Mouse (Mus musculus) spleen, embryonic (tissue): ENCODE data around the gene Rbfox3.

Source experiments
- CTCF ChIA-PET: fragments of 350-600 bp; sonication (Branson Sonifier 250); formaldehyde crosslinking; loops from one replicate; lab custom pipeline; 2022; lab: Charles Lee

The Rbfox3 gene

GRCm38 (mm10) chr11:118825280-118826094 is 85.9 kb downstream of the Rbfox3 start:
- CTCF ChIA-PET: no interaction called here

GRCm38 (mm10) chr11:118821353-118821752 is 90.0 kb downstream of the Rbfox3 start:
- CTCF ChIA-PET: no interaction called here

- CTCF ChIA-PET: no interaction called here
Measured at GRCm38 (mm10) chr11:118818528-118818927, 92.9 kb downstream of the Rbfox3 start.

GRCm38 (mm10) chr11:118815118-118815517 is 96.3 kb downstream of the Rbfox3 start:
- CTCF ChIA-PET: no interaction called here

DNA sequence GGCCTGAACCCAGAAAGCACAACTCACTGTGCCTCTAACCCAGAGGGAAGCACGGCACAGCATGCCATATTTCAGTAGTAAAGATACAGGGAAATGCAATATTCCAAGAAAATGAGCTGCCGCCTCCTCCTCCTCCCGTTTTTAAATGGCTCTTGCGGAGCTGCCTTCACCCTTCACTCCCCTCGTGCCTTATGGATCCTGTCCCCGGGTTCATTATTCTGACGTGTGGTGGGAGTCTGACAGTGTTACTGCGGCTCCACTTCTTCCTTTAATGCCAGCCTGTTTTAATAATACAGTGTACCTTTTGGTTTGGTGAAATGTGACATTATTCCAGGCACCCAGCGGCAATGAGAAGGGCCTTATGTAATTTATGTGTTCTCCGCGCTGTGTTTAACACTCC is 97.5 kb downstream of the Rbfox3 start:
- CTCF ChIA-PET: no interaction called here

GRCm38 (mm10) chr11:118811404-118811803 is 100.0 kb downstream of the Rbfox3 start:
- CTCF ChIA-PET: no interaction called here

DNA sequence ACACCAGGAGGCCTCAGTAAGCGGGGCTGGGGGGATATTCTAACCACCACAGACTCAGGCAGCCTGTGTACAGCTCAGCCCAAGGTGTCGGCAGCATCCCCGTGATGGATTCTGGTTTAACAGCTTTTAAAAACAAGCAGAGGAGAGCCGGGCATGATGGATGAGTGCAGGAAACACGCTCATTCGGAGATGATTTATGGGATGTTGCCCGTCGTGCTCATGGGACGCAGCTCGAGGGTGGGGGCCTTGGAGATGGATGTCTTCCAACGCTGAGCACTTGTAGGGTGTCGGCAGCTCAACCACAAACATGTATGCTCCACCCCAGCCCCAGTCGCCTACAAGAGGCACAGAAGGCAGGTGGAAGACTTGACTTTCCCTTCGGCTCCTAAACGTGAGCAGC is 103.9 kb downstream of the Rbfox3 start:
- CTCF ChIA-PET: no interaction called here

DNA sequence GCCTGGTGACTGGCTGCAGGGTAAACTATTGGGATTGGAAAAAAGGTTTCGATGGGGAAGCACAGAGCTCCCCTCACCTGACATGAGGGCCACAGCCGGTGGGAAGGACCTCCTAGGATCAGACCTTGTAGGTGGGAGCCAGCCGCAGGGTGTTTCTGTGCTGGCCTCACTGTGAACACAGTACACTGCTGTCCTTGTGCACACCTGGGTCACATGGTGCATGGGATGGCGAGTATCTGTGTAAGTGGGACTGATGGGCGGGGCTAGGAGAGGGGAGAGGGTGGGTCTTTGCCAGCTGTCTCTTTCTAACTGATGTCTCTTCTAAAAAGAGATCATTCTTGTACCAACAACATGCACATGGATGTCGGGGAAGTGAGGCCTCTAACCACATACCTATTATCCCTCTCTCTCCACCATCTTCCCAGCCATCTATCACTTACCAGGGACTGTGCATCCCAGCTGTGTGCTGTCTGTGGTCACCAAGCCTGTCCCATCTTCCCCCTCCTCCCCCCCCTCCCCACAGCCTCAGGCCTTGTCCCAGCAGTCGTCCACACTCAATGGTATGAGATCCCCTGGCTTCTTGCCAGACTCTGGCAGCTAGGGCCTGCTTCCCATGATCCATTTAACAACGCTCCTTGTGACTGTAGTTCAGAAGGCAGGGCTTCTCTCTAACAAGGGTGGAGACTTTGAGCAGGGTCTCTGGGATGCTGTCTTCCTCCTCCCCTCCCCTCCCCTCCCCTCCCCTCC is 116.4 kb downstream of the Rbfox3 start:
- CTCF ChIA-PET: no interaction called here

DNA sequence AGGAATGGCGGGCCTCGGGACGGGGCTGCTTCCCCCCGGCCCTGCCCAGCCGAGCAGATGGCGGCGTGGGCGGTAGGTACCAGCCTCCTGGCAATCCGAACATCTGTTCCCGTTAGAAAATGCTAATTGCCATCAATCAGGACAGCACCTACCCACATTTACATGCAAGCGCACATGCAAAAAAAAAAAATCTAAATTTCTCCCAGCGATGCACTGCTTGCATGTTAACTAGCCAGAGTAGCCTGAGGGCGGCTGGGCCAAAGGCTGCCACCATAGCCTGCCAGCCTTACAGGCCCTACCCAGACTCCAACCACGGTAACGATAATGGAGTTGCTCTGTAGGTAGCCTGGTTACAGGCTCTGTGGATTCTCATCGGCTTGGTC is 117.8 kb downstream of the Rbfox3 start:
- CTCF ChIA-PET: no interaction called here

DNA sequence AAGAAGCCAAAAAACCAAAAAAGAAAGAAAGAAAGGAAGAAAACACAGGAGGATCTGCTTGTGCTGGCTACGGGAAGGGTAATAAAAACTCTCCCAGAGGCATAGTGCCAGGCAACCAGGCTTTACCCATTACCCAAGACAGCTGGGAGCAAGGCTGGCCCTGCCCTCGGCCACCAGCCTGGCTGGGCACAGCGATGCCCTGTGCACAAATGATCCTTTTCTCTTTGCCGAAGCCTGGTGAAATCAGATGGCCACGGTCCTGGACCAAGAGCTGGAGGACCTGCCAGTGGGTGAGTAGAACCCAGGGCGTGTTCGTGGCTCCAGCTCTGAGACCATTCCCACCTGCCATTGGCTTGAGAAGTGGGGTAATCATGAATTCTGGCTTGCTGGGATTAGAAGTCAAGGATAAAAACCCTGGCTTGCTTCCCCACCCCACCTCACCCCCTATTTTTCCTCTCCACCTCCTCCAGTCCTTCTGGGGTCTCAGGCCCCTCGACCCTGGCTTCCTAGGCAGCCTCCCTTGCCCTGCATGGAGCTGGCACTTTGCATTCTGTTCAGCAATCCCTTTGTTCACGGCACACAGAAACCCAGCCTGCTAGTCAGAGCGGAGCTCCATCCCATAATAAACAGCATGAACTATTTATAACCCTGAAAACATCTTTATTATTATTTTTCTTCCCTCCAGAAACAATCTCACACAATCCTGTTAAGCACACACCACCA is 118.3 kb downstream of the Rbfox3 start:
- CTCF ChIA-PET: no interaction called here

- CTCF ChIA-PET: no interaction called here
Measured at GRCm38 (mm10) chr11:118792163-118792915, 119.1 kb downstream of the Rbfox3 start.

DNA sequence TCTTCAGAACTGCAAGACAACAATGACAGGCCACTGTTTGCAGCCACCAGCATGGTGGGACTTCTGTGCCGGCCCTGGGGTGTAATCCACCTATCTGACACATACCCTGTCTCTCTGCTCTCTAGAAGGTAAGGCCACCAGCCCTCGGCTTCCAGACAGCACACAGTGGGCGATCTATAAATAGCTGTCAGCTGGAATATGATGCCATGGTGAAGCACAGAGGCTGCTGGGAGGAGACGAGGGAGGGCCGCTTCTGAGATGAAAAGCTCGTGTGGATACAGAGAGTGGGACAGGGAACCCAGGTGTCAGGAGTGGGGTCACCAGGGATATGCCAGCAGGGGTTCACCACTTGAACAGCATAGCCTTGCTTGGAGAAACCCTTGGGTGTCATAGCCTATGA is 120.0 kb downstream of the Rbfox3 start:
- CTCF ChIA-PET: no interaction called here

DNA sequence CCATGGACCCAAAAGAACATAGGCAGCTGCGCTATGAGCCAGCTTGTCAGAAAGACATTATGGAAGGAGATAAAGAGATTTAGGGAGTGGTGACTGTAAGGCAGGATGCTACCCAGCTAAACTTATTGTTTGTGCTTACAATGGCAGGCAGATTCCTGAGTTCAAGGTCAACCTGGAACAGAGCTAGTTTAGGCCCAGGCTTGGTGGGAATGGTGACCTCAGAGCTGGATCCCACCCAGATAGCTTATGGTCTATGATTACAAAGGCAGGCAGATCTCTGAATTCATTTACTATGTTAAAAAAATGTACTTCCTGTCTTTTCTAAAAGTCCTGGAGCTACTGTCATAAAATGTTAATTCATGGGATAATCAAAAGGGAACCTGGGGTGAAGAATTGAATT is 123.3 kb downstream of the Rbfox3 start:
- CTCF ChIA-PET: no interaction called here

DNA sequence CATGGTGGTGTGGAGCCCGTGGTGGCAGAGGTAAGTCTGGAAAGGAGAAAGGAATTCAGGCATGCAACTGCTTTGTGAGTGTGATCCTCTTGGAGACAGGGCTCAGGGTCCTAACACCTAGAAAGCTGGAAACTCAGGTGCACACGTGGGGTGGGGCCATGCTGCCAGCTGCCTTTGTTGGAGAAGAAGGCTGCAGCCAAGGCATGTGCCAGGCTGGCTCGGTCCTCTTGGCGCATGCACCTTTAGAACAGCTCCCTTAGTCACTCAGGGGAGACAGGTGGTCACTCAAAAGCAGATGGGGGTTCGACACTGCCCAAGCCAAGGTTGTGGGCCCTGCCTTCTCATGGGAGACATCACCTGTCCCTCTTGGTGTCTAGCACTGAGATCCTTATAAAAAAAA is 128.7 kb downstream of the Rbfox3 start:
- CTCF ChIA-PET: no interaction called here

GRCm38 (mm10) chr11:118775753-118776152 is 135.6 kb downstream of the Rbfox3 start:
- CTCF ChIA-PET: no interaction called here

- CTCF ChIA-PET: interaction anchor here (0.7 kb wide), 1 partner anchor 32 kb away, joined by 3 read pairs; no protein-coding TSS in a partner anchor
Measured at GRCm38 (mm10) chr11:118774777-118775176, 136.6 kb downstream of the Rbfox3 start.

DNA sequence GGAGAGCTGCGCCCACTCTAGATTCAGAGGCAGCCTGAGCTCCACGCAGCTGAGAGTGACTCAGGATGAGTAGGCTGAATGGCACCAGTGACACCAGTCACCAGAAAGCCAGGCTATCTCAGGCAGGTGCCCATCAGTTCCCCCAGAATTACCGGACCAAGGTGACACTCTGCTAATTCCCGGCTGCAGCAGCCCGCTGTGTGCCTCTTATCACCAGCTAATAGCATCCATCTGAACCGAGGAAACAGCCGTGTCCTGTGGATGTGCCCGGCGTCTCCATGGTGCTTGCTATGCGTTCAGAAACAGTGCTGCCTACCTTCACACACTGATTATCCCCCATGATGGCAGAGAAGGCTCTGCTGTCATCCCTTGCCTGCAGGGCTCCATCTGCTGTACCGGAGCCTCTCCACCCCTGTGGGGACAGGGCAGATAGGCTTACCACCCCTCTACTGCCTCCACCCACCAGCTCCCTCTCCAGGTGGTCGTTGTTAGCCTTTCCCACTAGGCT is 138.3 kb downstream of the Rbfox3 start:
- CTCF ChIA-PET: no interaction called here

DNA sequence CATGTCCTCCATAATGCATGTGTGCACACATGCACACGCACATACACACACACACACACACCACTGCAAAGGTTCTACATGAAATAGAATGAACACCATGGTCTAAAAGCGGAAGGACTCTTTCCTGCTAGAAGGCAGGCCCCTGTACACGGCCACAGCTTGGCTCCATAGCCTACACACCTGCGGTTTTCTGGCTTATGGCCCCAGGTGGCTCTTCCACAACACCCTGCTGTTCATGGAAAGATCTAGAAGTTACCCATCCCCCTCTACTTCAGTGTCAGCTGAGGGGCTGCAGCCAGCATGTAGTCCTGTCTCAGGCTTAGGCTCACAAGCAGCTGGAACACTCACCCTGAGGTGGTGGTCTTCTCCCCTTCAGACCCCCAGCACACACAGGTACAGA is 140.0 kb downstream of the Rbfox3 start:
- CTCF ChIA-PET: no interaction called here

- CTCF ChIA-PET: no interaction called here
Measured at GRCm38 (mm10) chr11:118770789-118771188, 140.6 kb downstream of the Rbfox3 start.

- CTCF ChIA-PET: no interaction called here
Measured at GRCm38 (mm10) chr11:118769542-118769941, 141.9 kb downstream of the Rbfox3 start.

GRCm38 (mm10) chr11:118768441-118768840 is 143.0 kb downstream of the Rbfox3 start:
- CTCF ChIA-PET: no interaction called here
